Mouse (Mus musculus): ENCODE data around the gene Gm36028. TPM values are rescaled to one million over a fixed set of nuclear protein-coding genes. Genes with fewer than 3 reads are reported as not detected.

Gene Gm36028
- polyA plus RNA-seq, 1 experiment = 0.15 TPM

- H3K4me1 ChIP-seq (ENCODE audit: control insufficient read depth, insufficient read depth, low read length) = no peaks in the 10 kb centered on the region
- no peak overlapping the region for H3K4me3 ChIP-seq (replicated peaks; ENCODE audit: insufficient read depth, low read depth, low read length)
- 96% methylated on average over 3 of the region's 3 CpGs for WGBS
- no peak overlapping the region for H3K27ac ChIP-seq (ENCODE audit: insufficient read depth, low read length)
- no peak for DNase-seq
- H3K27me3 ChIP-seq (ENCODE audit: control insufficient read depth, insufficient read depth, low read length) = no peaks in the 10 kb centered on the region
- TF ChIP-seq POLR2A (IDR thresholded peaks at IDR 0.05; ENCODE audit: borderline replicate concordance, insufficient read depth, low read length) = no peak
- TF ChIP-seq CTCF (IDR thresholded peaks at IDR 0.05; ENCODE audit: borderline replicate concordance, insufficient read depth, low read depth, low read length) = no peak
Measured at GRCm38 (mm10) chr16:37888986-37889385, 28.0 kb upstream of the Gm36028 start.

- Histone ChIP-seq H3K4me1 (ENCODE audit: control insufficient read depth, insufficient read depth, low read length) (no peaks in the 10 kb centered on the region; the same call in 1 of the 2 replicates), H3K27me3 (ENCODE audit: control insufficient read depth, insufficient read depth, low read length) (no peaks in the 10 kb centered on the region), H3K27ac (ENCODE audit: insufficient read depth, low read length) (no peak overlapping the region), H3K4me3 (replicated peaks; ENCODE audit: insufficient read depth, low read depth, low read length) (no peak overlapping the region)
- DNase-seq = no peak
- 71% methylated on average over 2 of the region's 2 CpGs for WGBS
- no peak for TF ChIP-seq CTCF (IDR thresholded peaks at IDR 0.05; ENCODE audit: borderline replicate concordance, insufficient read depth, low read depth, low read length)
- TF ChIP-seq POLR2A (IDR thresholded peaks at IDR 0.05; ENCODE audit: borderline replicate concordance, insufficient read depth, low read length) = no peak
Measured at GRCm38 (mm10) chr16:37881168-37881567, 20.2 kb upstream of the Gm36028 start.

DNA sequence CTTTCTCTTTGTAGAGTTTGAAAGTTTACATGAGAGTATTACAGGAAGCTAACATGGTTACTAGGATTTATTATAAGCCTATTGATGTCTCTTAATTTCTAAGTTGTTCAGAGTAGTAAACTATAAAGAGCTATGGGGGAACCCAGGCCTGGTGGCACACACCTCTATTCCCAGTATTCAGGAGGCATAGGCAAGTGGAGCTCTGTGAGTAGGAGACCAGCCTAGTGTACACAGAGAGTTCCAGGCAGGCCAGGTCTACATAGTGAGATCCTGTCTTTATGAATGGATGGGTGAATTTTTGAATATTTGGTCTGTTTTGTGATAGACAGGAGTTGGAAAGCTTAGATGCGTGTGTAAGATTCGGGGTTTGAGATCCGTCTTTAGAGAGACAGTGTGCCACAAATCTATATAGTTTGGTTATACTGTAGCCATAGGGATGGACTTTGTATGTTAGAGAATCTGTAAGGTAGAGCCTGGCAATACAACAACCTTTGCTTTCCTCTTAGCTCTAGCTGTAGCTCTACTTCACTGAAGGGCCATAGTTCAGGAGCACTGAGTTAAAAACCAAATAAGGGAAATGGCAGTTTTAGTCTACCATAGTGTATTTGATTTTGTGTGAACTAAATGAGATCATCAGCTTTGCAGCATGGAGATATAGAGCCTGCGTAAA is 18.9 kb upstream of the Gm36028 start:
- WGBS = 95% methylated on average over 4 of the region's 4 CpGs
- H3K4me1 ChIP-seq (ENCODE audit: control insufficient read depth, insufficient read depth, low read length) = no peaks in the 10 kb centered on the region; the same call in 1 of the 2 replicates
- no peaks in the 10 kb centered on the region; the same call in 1 of the 2 replicates for H3K27me3 ChIP-seq (ENCODE audit: control insufficient read depth, insufficient read depth, low read length)
- no peak overlapping the region for H3K4me3 ChIP-seq (replicated peaks; ENCODE audit: insufficient read depth, low read depth, low read length)
- DNase-seq = no peak
- no peak for TF ChIP-seq POLR2A (IDR thresholded peaks at IDR 0.05; ENCODE audit: borderline replicate concordance, insufficient read depth, low read length)
- no peak for TF ChIP-seq CTCF (IDR thresholded peaks at IDR 0.05; ENCODE audit: borderline replicate concordance, insufficient read depth, low read depth, low read length)
- no peak overlapping the region for H3K27ac ChIP-seq (ENCODE audit: insufficient read depth, low read length)

DNA sequence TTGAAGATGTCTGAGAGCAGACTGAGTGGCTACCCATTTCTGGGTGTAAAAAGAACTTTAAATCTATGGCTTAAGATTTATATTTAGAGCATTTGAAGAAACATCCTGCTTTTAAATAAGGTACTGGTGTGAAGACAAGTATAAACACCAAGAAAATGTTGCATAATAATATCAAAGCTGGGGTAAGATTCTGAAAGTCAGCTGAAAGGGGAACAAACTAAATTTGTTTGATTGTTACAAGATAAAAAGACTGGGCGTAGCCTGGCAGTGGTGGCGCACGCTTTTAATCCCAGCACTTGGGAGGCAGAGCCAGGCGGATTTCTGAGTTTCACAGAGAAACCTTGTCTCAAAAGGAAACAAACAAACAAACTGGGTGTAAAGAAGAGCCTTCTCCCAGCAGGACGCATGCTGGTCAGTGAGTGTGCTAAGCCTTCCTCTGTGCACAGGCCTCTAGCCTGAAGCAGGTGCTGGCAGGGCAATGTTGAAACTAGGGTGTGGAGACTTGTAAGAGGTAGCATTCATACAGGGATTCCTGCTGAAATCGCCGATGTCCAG is 18.1 kb upstream of the Gm36028 start:
- TF ChIP-seq POLR2A (IDR thresholded peaks at IDR 0.05; ENCODE audit: borderline replicate concordance, insufficient read depth, low read length) = no peak
- no peak for TF ChIP-seq CTCF (IDR thresholded peaks at IDR 0.05; ENCODE audit: borderline replicate concordance, insufficient read depth, low read depth, low read length)
- no peak overlapping the region for H3K27ac ChIP-seq (ENCODE audit: insufficient read depth, low read length)
- 85% methylated on average over 7 of the region's 7 CpGs for WGBS

DNA sequence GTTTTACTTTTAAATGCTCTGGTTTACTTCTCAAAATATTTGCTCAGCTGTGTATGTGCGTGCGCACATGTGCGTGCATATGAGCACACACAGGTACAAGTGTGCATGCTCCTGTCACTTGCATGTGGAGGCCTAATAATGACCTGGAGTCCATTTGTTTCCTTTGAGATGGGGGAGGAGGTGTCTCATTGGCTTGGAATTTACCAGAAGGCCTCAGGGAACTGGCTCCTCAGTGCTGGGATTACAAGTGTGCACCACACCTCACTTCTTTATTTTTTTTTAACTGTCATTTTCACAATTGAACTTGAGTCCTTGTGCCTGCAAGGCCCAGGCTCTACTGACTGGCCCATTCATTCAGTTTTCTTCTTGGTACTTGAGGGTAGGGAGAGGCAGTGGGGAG is 16.5 kb upstream of the Gm36028 start:
- no peak for TF ChIP-seq CTCF (IDR thresholded peaks at IDR 0.05; ENCODE audit: borderline replicate concordance, insufficient read depth, low read depth, low read length)
- no peak for TF ChIP-seq POLR2A (IDR thresholded peaks at IDR 0.05; ENCODE audit: borderline replicate concordance, insufficient read depth, low read length)
- no peaks in the 10 kb centered on the region; the same call in 1 of the 2 replicates for H3K4me1 ChIP-seq (ENCODE audit: control insufficient read depth, insufficient read depth, low read length)
- no peak overlapping the region for H3K27ac ChIP-seq (ENCODE audit: insufficient read depth, low read length)
- H3K4me3 ChIP-seq (replicated peaks; ENCODE audit: insufficient read depth, low read depth, low read length) = no peak overlapping the region
- H3K27me3 ChIP-seq (ENCODE audit: control insufficient read depth, insufficient read depth, low read length) = no peaks in the 10 kb centered on the region; the same call in 1 of the 2 replicates
- DNase-seq = no peak
- WGBS = 99% methylated on average over 3 of the region's 3 CpGs

More for the DNA sequence above, 18.1 kb upstream of the Gm36028 start:
- Histone ChIP-seq H3K4me3 (replicated peaks; ENCODE audit: insufficient read depth, low read depth, low read length) (no peak overlapping the region), H3K27me3 (ENCODE audit: control insufficient read depth, insufficient read depth, low read length) (no peaks in the 10 kb centered on the region; the same call in 1 of the 2 replicates), H3K4me1 (ENCODE audit: control insufficient read depth, insufficient read depth, low read length) (no peaks in the 10 kb centered on the region; the same call in 1 of the 2 replicates)
- DNase-seq = no peak

GRCm38 (mm10) chr16:37874501-37875235 is 13.7 kb upstream of the Gm36028 start:
- TF ChIP-seq CTCF (IDR thresholded peaks at IDR 0.05; ENCODE audit: borderline replicate concordance, insufficient read depth, low read depth, low read length) = no peak
- TF ChIP-seq POLR2A (IDR thresholded peaks at IDR 0.05; ENCODE audit: borderline replicate concordance, insufficient read depth, low read length) = no peak
- no peak overlapping the region for H3K27ac ChIP-seq (ENCODE audit: insufficient read depth, low read length)
- DNase-seq = no peak
- 81% methylated on average over 4 of the region's 4 CpGs for WGBS
- no peak overlapping the region for H3K4me3 ChIP-seq (replicated peaks; ENCODE audit: insufficient read depth, low read depth, low read length)
- no peaks in the 10 kb centered on the region; the same call in 1 of the 2 replicates for H3K27me3 ChIP-seq (ENCODE audit: control insufficient read depth, insufficient read depth, low read length)
- H3K4me1 ChIP-seq (ENCODE audit: control insufficient read depth, insufficient read depth, low read length) = peaks cover 4% of the 10 kb centered on the region

GRCm38 (mm10) chr16:37871112-37871715 is 10.3 kb upstream of the Gm36028 start:
- no peak for TF ChIP-seq CTCF (IDR thresholded peaks at IDR 0.05; ENCODE audit: borderline replicate concordance, insufficient read depth, low read depth, low read length)
- no peak for TF ChIP-seq POLR2A (IDR thresholded peaks at IDR 0.05; ENCODE audit: borderline replicate concordance, insufficient read depth, low read length)
- Histone ChIP-seq H3K4me3 (replicated peaks; ENCODE audit: insufficient read depth, low read depth, low read length) (no peak overlapping the region), H3K27me3 (ENCODE audit: control insufficient read depth, insufficient read depth, low read length) (no peaks in the 10 kb centered on the region; the same call in 1 of the 2 replicates), H3K27ac (ENCODE audit: insufficient read depth, low read length) (no peak overlapping the region), H3K4me1 (ENCODE audit: control insufficient read depth, insufficient read depth, low read length) (peaks cover 4% of the 10 kb centered on the region)
- 40% methylated on average over 4 of the region's 4 CpGs for WGBS
- DNase-seq = peak in 1 of 2 experiments; percentile 14
